Mouse (Mus musculus): ENCODE measurements around the gene Amer3. TPM values are rescaled to one million over a fixed set of nuclear protein-coding genes. Genes with fewer than 3 reads are reported as not detected.

Gene Amer3
- total RNA-seq (2014; fragmentation: Nextera tagmentation) = not detected in 2 replicates
- total RNA-seq (2017) = not detected in 2 replicates

- ATAC-seq (replicated peaks; ENCODE audit: poor library complexity, severe bottlenecking) = peak; percentile 99
These were observed at the start of gene Amer3 for GRCm38 (mm10) chr1:34578851-34579781. Amer3 (plus strand) TSS chr1:34579657.

GRCm38 (mm10) chr1:34534574-34534973 is 44.9 kb upstream of the Amer3 start:
- peak; percentile 41; the same call in 1 of the 2 replicates for ATAC-seq (replicated peaks; ENCODE audit: poor library complexity, severe bottlenecking)

DNA sequence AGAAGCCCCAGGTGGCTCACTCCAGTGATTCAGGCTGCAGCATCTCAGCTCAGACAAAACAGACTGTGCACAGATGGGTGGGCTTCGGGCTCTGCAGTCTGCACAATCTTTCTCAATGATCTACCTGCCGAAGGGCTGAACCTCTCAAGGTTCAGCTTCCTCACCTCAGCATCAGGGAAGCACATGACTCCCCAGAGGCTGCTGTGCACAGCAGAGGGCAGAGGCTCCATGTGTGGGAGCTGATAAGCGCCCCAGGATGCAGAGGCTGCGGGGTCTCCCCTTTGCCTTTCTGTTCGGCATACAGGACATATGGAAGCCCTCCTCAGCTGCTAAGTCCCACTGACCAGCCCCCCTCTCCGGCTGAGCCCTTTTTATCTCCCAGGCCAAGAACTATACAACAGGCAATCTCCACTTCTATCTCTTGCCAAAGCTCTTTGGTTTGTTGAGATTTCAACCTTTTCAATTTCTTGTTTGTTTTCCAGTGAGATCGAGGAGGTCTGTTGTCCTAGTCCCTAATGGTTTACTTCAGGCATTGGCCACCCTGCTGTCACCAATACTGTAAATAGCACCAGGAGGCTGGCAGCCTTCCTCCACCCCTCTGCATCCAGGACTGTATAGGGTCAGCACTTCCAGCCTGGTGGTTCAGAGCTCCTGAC is 44.3 kb upstream of the Amer3 start, which contains the start of gene Cfc1:
Cfc1 (plus strand) TSS at position 606 of the 656 bp plus-strand sequence.
- ATAC-seq (replicated peaks; ENCODE audit: poor library complexity, severe bottlenecking) = peak; percentile 10; the same call in 1 of the 2 replicates

DNA sequence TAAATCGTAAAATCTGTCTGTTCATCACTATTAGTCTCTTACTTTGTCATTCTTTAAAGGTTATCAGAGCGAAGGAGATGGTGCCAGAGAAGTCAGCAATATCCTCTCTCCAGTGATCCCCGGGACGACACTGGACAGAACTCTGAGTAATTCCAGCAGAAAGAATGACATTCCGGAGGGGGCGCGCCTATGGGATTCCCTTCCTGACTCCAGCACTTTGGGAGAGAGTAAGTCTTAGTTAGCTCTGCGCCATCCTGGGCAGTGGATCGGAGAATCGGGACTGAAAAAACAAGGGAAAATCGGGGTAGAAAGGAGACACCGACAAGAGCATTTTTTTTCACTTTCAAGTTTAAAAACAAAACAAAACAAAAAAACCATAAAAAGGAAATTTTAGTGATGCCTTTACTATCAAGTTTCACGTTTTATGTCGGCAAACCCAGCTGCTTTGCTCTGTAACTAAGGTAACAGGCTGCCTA is 43.1 kb upstream of the Amer3 start:
- no peak for ATAC-seq (replicated peaks; ENCODE audit: poor library complexity, severe bottlenecking)

GRCm38 (mm10) chr1:34536767-34537485 is 42.5 kb upstream of the Amer3 start:
- peak; percentile 78 for ATAC-seq (replicated peaks; ENCODE audit: poor library complexity, severe bottlenecking)

DNA sequence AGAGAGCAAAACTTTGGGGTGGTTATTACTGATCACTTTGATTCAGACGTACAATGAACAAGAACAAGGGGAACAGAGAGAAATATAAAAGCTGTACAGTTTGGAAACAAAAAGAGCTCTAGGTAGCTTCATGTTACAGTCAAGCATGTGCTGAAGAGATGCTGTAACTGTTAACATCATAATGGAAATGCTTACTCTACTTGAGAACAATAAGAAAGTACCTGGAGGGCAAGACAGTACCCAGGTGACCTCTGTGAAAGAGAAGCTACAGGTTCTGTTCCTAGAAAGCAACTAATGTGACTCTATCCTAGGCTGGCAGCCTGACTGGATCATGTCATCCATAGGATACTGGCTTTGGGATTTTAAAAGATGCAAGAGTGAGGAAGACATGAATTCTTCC is 32.4 kb upstream of the Amer3 start:
- no peak for ATAC-seq (replicated peaks; ENCODE audit: poor library complexity, severe bottlenecking)

DNA sequence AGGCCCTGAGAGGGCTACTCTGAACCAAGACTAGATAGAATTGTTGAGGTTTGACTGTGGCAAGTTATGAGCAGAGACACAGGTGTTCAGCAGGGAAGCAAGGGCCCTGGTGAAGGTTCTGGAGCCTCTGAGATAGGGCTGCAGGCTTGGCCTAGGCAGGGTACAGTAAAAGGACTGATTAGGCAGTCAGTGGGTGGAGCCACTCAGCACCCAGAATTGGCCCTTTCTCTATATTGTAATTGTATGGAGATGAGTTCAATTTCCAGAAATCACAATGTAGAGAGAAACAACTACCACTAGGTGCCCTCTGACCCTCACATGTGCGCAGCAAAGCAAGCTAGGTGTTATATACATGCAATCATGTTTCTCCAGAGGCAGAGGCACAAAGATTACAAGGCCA is 25.8 kb upstream of the Amer3 start:
- ATAC-seq (replicated peaks; ENCODE audit: poor library complexity, severe bottlenecking) = no peak

DNA sequence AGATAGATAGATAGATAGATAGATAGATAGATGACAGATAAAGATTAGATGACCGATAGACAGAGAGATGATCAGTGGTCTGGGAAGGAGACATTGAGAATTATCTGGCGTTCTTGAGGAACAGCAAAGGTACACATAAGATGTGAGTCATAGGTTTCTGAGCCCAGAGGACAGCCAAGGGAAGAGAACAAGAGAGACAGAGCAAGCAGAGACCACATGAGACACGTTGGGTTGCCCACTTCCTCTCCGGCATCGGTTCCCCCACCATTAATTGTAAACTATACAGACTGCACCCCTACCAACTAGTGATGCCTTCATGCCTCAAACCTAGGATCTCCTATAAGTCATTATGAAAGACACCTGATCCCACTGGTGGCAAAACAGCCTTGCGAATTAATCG is 25.2 kb upstream of the Amer3 start:
- peak; percentile 50; the same call in 1 of the 2 replicates for ATAC-seq (replicated peaks; ENCODE audit: poor library complexity, severe bottlenecking)

DNA sequence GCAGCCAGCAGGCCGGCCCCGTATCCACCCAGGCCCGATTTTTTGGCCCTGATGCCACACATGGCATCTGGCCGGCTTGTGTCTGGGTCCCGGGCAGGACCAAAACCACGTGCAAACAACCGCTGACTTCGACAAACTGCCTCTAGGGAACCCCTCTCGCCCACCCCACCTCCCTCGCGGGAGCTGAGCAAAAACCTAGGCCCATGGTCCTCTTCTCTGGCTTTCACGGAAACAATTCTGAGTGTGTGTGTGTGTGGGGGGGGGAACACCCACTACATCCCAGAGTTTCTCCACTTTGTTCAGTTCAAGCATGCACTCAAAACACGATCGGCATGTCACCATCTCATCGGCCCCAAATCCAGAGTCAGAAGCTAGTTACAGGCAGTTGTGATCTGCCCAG is 18.6 kb upstream of the Amer3 start, which contains the start of gene Prss40:
Prss40 (minus strand) TSS at position 101 of the 400 bp plus-strand sequence.
- no peak for ATAC-seq (replicated peaks; ENCODE audit: poor library complexity, severe bottlenecking)

DNA sequence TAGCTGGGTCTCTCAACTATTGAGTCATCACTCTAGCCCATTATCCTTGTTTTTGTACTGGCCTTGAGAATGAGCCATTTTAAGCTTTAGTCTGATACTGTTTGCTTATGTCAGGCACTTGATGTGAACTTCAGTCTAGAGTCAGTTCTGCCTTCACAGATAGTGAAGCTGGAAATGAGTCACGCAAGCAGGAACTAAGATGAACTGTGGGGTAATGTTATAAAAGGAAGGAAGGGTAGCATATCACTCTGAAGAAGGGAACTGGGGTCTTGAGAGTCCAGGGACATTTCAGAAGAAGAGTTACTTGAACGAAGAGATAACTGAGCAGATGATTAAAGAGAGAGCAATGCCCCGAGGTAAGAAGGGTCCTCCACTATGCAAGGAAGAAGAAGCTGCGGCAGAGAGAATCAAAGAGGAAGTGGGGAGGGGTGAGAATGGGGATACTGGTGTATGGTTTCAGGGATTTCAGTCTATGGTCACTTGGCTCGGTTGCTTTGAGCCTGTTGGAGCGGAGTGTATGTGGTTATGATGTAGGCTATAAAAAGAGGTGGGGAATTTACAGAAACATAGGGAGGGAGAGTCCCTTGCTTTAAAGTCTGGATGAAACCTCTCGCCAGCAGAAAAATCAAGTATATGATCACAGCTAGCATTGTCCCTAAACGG is 14.9 kb upstream of the Amer3 start:
- peak; percentile 92 for ATAC-seq (replicated peaks; ENCODE audit: poor library complexity, severe bottlenecking)

- ATAC-seq (replicated peaks; ENCODE audit: poor library complexity, severe bottlenecking) = no peak
These were observed 11.3 kb upstream of the Amer3 start for GRCm38 (mm10) chr1:34568120-34568519.

- no peak for ATAC-seq (replicated peaks; ENCODE audit: poor library complexity, severe bottlenecking)
These were observed 9.6 kb upstream of the Amer3 start for GRCm38 (mm10) chr1:34569876-34570275.

DNA sequence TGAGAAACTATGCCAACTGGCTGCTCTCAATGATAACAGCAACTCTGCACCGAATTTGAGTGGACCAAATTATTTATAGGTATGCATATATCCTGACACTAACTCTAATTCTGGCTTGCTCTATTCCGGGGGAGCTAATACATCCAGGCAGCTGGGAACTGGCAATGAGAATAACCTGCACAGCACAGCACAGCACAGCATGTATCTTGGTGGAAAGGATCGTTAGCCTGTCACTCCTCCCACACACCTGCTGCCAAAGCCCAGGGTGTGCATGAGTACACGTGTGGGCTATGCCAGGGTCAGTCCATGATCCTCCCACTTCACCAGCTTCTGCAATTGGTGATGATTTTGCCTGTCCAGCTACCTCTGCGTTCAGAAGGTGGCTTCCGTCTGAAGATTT is 8.0 kb upstream of the Amer3 start:
- no peak for ATAC-seq (replicated peaks; ENCODE audit: poor library complexity, severe bottlenecking)

- ATAC-seq (replicated peaks; ENCODE audit: poor library complexity, severe bottlenecking) = peak; percentile 83
These were observed 6.2 kb upstream of the Amer3 start for GRCm38 (mm10) chr1:34573221-34573620.

DNA sequence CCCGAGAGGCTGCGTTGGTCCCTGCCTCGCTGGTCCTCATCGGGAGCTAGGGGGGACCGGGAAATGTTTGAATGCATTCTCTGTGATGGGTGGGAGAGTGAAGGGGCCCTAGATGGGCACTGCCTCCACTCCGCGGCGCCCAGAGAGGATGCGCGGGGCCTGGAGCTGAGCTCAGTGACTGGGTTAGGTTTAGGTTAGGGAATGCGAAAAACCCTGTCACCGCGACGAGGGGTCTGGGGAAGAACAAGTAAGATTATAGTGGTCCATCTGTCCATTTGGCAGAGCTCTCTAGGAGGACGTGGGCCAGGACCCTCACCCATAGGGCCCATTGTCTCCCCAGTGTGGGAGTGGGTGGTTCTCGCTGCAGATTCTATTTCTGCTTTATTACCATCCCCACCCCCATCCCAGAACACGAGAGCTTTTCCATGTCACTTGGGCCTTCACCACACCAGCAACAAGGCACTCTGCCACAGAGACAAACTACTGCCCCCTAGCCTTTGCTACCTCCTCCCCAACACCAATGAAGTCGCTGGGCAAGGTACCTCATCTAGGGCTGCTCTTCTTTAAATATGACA is 412 bp downstream of the Amer3 start:
- no peak for ATAC-seq (replicated peaks; ENCODE audit: poor library complexity, severe bottlenecking)

- no peak for ATAC-seq (replicated peaks; ENCODE audit: poor library complexity, severe bottlenecking)
These were observed 2.8 kb downstream of the Amer3 start for GRCm38 (mm10) chr1:34582218-34582617.

DNA sequence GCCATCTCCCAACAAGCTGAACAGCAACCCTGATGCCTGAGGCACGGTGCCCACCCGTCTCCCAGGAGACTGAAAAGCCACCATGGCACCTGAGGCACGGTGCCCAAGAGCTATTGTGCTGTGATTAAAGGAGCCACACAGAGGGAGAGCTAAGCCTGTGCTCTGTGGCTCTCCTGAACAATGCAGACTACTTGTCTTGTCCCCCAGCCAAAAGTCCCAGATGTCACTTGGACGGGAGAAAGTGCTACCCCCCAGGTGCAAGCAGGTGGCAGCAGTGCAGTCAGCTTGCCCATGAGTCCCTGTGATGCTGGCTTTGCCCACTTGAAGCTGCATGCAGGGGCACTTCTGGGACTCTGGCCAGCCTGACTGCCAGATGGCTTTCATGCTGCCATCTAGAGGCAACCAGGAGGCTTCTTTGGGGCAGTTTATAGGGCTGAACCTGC is 4.4 kb downstream of the Amer3 start:
- no peak for ATAC-seq (replicated peaks; ENCODE audit: poor library complexity, severe bottlenecking)

DNA sequence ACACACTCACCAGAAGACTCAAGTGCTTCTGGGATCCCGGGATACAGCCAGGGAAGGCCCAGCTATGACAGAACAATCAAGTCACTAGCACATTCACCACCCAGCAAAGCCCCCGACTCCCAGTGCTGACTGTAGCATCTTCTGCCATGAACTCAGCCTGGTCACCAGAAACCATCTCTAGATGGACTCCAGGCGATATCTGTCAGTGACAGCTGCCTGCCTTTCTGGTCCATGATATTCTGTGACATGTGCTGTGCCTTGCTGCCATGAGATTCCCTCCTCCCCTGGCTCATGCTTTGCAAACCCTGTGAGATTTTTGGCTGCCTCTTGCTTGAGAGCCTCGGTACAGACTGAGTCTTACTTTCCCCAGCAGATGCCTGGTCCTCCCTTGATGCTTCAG is 5.3 kb downstream of the Amer3 start:
- ATAC-seq (replicated peaks; ENCODE audit: poor library complexity, severe bottlenecking) = no peak

DNA sequence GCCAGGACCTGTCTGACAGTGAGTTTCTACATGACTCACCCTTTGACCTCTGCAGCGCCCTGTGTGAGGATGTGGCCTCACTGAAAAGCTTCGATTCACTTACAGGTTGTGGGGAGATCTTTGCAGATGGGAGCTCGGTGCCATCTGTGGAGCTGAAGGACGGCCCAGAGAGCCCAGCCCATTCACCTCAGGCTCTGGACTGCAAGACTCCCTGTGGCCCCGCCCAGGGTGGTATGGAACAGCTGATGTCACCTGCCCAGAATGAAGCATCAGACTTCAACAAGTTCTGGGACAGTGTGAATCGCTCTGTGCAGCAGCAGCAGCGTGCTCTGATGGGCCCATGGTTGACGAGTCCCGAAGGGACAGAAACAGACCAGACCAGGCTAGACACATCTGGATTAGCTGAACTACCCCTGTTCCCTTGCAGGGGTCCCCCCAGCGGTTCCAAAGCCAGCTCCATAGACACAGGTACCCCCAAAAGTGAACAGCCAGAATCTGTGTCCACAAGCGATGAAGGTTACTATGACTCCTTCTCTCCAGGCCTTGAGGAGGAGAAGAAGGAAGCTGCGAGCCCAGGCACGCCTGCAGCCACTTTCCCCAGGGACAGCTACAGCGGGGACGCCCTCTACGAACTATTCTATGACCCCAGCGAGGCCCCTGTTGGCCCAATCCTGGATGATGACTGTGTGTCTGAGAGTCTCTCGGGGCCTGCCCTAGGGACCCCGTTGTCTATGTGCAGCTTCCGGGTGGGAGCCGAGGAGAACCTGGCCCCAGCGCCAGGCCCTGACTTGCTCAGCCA is 8.0 kb downstream of the Amer3 start:
- ATAC-seq (replicated peaks; ENCODE audit: poor library complexity, severe bottlenecking) = no peak

Measured in granulocyte monocyte progenitor cell, adult 5-6 weeks (primary cell).